Mouse (Mus musculus): Measurements from ENCODE around the gene Hist1h2ae. TPM values are rescaled to one million over a fixed set of nuclear protein-coding genes. Genes with fewer than 3 reads are reported as not detected.
"Not testable (repeated sequence)": the region's sequence is repeated elsewhere in the genome, so short reads cannot be mapped to it uniquely, and the experiment has no call there.

The Hist1h2ae gene
- total RNA-seq, 2 experiments from 2014 or later: 24.5 to 31.0 TPM

DNA sequence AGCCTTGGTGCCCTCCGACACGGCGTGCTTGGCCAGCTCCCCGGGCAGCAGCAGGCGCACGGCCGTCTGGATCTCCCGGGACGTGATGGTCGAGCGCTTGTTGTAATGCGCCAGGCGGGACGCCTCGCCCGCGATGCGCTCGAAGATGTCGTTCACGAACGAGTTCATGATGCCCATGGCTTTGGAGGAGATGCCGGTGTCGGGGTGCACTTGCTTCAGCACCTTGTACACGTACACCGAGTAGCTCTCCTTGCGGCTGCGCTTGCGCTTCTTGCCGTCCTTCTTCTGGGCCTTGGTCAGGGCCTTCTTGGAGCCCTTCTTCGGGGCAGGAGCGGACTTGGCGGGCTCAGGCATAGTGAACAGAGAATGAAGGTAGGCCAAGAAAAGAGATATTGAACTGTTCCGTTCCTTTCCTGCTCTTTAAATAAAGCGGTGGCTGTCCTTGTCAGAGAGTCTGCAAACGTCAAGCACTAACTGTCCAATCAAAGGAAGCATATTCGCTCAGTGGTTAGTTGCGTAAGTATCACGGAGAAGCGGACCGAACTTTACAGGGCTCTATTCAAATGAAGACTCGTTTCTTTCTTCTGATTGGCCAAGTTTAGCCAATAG lies 27.9 kb downstream of the Hist1h2ae start, which contains the start of gene Hist1h2bh:
Gene Hist1h2bh (minus strand): TSS at position 394 of the 609 bp plus-strand sequence.
- peak; percentile 43 for DNase-seq
- intact Hi-C loops (cut with DNase I): not testable (repeated sequence)

- DNase-seq; intact Hi-C loops (cut with DNase I): not testable (repeated sequence)
These were observed 28.6 kb downstream of the Hist1h2ae start for GRCm38 (mm10) chr13:23542225-23542980.

GRCm38 (mm10) chr13:23541497-23541896 lies 29.5 kb downstream of the Hist1h2ae start:
- no peak for DNase-seq
- intact Hi-C loops (cut with DNase I): no loop called here

DNA sequence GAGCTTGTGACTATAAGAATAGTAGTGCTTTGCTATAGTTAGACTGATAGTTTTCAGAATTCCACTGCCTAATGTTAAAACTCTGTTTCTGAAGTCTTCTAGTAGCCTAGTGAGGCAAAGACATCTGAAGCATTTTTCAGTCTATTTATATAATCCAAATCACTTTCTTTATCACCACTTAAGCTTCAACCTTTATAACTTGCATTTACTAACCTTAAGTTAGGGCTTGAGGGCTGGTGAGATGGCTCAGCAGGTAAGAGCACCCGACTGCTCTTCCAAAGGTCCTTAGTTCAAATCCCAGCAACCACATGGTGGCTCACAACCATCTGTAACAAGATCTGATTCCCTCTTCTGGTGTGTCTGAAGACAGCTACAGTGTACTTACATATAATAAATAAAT lies 31.2 kb downstream of the Hist1h2ae start:
- intact Hi-C loops (cut with DNase I); DNase-seq: not testable (repeated sequence)

DNA sequence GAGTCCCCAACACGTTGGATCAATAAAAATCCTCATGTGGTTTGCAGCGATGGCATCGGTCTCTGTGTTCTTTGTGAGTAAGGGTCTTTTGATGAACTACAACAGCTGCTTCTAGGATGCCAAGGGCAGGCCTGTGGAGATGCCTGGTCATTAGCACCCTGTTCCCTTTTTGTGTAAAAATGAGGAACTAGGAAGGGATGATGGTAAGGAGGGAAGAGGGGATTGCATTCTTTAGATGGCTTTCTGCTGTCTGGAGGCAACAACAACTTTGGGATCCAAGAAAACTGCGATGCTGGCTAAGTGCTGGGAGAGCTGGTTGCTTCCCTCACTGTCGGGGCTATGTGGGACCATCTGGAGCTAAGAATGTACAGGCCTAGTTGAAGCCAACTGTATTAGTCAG lies 32.8 kb downstream of the Hist1h2ae start:
- intact Hi-C loops (cut with DNase I): no loop called here
- DNase-seq: no peak

DNA sequence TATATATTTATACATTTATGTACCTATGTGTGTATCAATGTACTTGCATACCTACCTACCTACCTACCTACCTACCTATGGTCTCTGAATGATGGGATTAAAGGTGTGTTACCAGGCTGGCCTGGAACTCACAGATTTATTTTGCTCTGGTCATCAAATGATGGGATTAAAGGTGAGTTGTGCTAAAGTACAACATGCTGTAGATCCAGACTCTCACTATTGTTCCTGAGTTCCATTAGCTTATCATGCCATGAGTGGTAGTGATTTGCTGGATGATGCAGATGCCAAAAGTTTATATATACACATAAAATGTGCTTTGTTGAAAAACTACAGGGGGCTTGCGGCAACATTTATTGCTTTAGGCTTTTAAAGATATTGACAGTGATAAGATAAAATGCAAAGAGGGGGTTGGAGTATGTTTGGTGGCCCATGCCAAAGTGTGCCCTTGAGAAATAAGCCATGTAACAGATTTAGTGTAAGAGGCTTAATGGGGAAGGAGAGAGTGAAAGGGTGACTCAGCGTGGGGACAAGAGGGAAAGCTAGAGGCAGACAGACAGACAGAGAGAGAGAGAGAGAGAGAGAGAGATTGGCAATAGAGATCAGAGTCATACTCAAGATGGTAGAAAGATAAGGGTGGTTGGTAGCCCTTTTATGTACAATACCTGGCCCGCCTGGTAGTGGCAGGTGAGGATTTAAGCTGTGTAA lies 33.9 kb downstream of the Hist1h2ae start:
- intact Hi-C loops (cut with DNase I): no loop called here
- no peak for DNase-seq

- intact Hi-C loops (cut with DNase I): no loop called here
- no peak for DNase-seq
These were observed 34.8 kb downstream of the Hist1h2ae start for GRCm38 (mm10) chr13:23536076-23536822.

- DNase-seq: peak; percentile 90
These were observed 35.6 kb downstream of the Hist1h2ae start, which contains the start of gene Hist1h3g for GRCm38 (mm10) chr13:23535137-23536075. Gene Hist1h3g (plus strand): TSS chr13:23535422.

GRCm38 (mm10) chr13:23534368-23535131 lies 36.5 kb downstream of the Hist1h2ae start:
- DNase-seq: no peak
- intact Hi-C loops (cut with DNase I): no loop called here

More at GRCm38 (mm10) chr13:23535137-23536075, 35.6 kb downstream of the Hist1h2ae start, which contains the start of gene Hist1h3g:
- intact Hi-C loops (cut with DNase I): not testable (repeated sequence)

DNA sequence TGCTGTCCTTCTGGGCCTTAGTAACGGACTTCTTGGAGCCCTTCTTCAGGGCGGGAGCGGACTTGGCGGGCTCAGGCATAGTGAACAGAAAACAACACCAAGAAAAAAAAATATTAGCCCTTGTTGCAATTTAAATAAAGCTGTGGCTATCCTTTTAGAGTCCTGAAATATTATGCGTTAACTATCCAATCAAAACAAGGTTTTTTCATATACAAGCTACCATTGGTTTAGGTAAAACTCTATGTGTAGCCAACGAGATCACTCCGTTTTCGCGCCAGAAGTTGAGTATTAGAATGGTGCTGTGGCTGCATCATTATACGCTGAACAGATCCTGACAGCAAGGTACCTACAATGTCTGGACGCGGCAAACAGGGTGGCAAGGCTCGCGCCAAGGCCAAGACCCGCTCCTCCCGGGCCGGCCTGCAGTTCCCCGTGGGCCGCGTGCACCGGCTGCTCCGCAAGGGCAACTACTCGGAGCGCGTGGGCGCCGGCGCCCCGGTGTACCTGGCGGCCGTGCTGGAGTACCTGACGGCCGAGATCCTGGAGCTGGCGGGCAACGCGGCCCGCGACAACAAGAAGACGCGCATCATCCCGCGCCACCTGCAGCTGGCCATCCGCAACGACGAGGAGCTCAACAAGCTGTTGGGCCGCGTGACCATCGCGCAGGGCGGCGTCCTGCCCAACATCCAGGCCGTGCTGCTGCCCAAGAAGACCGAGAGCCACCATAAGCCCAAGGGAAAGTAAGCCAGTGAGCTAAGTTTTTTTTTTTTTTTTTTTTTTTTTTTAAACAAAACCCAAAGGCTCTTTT lies 37.3 kb downstream of the Hist1h2ae start, which contains the start of gene Hist1h2af:
Gene Hist1h2af (plus strand): TSS at position 347 of the 808 bp plus-strand sequence.
- intact Hi-C loops (cut with DNase I): not testable (repeated sequence)
- DNase-seq: peak; percentile 74

DNA sequence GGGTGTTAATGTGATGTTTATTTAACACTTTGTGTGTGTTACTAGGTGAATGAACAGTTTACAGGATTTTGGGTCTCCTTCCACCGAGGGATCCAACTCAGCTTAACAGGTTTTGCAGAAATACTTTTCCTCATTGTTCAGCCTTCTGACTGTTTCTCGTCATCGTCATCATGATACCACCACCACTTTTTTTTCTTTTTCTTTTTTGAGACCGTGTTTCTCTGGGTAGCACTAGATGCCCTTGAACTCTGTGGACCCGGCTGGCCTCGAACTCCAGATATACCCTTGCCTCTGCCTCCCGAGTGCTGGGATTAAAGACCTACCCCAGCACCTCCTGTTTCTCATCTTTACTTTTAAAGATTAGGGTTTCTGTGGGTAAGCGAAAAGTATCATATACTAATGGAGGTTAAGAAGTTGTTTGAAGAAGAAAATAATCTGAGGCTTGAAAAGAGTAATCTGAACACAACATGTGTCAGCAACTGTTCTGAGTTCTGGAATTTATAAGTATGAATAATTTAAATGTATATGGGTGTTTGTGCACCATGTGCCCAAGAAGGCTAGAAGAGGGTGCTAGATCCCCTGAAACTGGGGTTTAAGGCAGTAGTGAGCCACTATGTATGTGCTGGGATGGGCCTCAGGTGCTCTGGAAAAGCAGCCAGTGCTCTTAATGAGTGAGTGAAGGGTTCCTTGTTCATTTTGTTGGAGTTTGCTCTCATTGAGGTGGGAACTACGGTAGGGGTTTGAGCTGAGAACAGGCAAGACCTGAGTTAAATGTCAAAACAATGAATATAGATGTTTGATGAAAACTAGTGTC lies 38.6 kb downstream of the Hist1h2ae start:
- DNase-seq: no peak
- intact Hi-C loops (cut with DNase I): no loop called here

- intact Hi-C loops (cut with DNase I): no loop called here
- DNase-seq: peak; percentile 97
These were observed 39.8 kb downstream of the Hist1h2ae start, which contains the start of gene Hist1h4h for GRCm38 (mm10) chr13:23530901-23531875. Gene Hist1h4h (plus strand): TSS chr13:23531050.

DNA sequence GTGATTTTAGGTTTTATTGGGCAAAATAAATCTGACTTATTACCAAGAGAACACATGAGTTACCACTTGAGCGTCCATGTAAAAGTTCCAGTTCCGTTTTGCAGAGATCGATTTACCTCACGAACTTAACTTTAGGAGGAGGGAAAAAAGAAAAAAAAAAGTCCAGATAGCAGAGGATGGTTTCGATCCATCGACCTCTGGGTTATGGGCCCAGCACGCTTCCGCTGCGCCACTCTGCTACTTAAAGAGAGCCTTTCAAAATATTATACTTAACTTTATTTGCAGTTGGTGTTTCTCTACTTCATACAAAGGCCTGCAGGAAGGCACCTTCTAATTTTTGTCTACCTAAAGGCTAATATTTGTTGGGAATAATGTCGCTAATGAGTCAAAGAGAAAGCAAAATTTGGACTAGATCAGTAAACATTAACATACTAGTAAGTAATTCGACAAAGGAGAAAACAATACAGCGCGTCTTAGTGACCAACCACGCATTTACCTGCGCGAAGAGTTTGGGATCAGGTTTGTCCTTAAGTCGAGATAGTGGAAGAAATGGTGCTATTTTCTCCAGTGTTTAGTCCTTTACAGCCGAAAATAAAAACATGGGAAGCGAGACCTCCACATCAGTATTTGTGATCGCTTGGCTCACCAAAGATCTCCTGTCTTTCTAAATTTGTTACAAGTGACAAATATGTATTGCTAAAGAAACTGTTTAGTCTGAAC lies 40.7 kb downstream of the Hist1h2ae start:
- intact Hi-C loops (cut with DNase I): no loop called here
- peak; percentile 30 for DNase-seq

- DNase-seq: no peak
- intact Hi-C loops (cut with DNase I): loop anchor here (5.0 kb wide), 1 partner anchor 1502 kb away; no protein-coding TSS in a partner anchor
These were observed 41.4 kb downstream of the Hist1h2ae start for GRCm38 (mm10) chr13:23529480-23530165.

All from left cerebral cortex, postnatal 4 days (tissue).